Mouse (Mus musculus) embryo, embryonic 9.5 days (tissue): Measurements from ENCODE around the gene Yars2.
"Not testable (repeated sequence)": the region's sequence is repeated elsewhere in the genome, so short reads cannot be mapped to it uniquely, and the experiment has no call there.

ENCODE experiments used
- DNase-seq: peaks from one replicate; pipeline ENCODE4 v3.0.0-alpha.2; 2017; ENCODE audit errors: extremely low spot score

Gene Yars2

DNA sequence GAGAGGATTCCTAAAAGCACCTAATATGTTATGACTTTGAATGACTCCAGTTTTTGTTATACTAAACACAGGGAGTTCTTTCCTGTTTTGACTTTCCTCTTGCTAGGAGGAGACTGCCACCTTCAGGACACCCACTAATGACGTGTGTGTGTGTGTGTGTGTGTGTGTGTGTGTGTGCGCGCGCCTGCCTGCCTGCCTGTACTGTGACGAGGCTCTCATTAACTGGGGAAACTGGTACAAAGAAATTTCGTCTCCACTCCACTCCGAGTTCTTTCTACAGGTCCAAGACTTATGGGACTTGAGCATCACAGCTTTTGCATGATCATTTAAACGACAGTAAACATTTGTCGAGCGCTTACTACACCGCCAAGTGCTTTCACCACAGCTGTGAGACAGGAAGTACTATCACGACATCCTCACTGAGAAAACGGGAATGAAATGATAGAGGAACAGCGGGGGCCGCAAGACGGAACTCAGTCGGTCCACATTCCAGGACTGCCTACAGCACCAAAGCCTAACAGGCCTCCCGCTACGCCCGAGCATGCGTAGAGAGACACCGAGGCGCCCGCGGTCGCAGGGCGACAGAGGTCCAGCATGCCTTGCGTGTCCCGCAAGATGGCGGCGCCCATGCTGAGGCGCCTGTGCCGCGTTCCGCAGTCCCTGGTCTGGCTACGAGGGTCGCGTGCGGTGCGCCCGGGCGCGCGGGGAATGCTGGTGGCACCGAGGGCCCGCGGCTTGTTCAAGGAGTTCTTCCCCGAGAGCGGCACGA, at the start of gene Yars2:
Gene Yars2 (plus strand): TSS at position 597 of the 769 bp plus-strand sequence.
- DNase-seq = peak; percentile 88

DNA sequence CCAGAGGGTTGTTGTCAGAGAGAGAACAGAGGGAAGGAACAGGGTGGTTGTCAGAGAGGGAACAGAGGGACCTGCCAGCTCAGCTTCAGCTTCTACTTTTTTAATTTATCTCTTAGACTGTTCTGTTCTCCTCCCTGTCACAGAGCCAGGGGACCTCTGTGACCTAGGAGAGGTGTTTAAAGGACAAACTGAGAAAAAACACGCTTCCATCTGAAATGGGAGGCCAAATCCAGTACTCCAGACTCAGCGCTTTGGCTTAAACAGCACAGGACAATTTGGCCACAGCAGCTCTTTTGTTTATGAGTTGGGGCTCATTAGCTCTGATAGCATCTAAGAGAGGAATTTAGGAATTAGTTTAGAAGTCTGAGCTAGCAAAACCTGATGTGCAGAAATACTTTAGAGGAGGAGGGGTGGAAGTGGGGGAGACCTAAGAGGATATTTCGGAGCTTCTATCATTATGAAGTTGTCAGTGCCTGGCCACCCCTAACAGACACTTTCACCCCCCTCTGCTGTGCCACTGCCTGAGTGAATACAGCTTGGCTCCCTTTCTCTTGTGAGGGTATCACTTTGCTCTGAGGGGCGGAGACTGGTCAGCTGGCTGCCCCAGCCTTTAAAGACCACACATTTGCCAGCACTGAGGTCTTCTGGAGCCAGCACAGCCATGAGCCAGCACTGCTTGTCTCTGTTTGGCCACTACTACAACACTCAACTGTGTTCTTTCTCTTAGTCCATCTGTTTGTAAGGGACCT, 49.3 kb upstream of the Yars2 start:
- DNase-seq = peak; percentile 53

DNA sequence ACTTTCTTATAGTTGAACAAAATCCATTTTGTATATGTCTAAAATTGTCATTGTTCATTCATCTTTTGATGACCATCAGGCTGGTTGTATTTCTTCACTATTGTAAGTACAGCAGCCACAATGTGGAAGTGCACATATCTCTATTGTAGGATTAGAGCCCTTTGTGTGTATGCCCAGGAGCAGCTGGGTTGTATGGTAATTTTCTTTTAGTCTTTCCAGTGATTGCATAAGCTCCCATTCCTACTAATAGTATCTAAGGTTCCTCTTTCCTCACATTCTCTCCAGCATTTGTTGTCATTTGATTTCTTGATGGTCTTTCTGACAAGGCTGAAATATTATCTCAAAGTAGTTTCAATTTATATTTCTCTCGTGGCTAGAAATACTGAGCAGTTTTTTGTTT, 47.5 kb upstream of the Yars2 start:
- no peak for DNase-seq

DNA sequence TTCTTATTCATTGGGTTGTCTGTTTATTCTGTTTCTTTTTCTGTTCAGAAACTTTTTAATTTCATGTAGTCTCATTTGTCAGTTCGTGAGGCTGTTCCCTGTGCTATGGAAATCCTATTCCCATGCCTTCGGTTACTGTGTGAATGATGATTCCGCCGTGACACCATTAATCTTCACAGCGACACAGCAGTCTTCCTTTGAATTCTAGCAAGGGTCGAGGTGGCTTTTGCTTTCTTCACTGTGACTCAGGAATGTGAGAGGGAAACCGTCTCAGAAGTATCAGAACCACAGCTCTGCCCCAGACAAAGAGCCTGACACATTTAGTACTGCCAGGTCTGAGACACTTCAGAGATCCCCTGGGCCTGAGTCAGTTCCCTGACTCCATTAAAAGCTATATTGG, 46.9 kb upstream of the Yars2 start:
- peak; percentile 31 for DNase-seq

DNA sequence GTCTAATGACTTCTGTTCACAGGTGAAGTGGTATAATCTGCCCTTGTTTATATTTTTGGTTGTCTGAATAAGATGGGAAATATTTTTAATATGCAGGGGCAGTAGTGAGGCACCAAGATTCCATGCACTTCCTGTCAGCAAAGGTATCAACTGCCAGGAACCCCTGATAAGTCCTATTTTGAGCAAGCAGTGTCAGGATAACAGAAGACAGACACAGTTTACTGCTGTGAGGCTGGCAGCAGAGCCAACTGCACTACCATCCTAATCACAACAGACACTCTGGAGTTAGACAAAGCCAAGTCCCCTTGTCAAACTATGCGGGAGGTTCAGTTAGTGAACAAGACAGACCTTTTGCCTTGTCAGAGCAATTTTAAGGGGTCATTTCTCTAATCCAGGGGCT, 46.1 kb upstream of the Yars2 start:
- no peak for DNase-seq

DNA sequence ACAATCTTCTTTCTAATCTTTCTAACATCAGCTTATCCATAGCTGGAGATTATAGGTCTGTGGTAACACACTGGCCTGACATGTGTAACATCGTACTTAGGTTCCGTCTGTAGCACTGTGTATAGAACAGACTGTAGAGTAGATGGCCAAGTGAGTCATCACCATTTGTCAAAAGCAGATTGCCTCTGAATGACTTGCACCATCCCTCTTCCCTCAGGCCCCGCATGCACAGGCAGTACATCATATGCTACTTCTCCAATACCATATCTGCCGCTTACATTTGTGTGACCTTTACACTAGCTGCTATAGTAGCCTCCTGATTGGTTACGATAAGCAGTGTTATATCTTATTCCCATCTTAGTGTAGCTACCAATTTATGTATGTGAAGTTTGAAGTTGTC, 41.9 kb upstream of the Yars2 start:
- DNase-seq = no peak

DNA sequence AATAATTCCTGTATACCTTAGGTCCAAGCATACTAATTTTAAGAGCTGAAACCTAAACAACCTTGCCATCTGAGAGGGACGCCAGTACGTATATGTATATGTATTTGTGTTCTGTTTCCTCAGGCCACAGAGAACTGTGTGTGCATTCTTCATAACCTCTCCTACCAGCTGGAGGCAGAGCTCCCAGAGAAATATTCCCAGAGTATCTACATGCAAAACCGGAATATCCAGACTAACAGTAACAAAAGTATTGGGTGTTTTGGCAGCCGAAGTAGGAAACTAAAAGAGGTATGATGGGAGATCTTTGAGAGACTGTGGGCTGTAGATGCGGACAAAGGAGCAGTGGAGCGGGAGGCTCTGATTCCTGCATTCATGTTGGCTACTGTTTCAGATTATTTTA, 41.3 kb upstream of the Yars2 start:
- DNase-seq = no peak

DNA sequence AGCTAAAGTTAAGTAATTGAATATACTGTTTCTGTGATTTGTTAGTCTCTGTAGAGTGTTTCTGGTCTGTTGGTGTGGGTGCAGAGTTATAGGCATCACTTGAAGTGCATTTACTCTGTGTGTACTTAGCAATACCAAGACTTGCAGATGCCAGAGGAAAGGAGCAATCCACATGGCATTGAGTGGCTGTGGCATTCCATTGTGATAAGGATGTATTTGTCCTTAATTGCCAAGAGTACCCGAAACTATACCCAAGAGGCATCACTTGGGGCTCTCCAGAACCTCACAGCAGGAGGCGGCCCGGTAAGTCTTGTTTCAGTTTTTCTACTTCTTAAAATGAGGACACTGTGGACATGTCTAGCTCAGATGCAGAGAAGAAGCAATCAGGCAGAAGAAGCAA, 40.3 kb upstream of the Yars2 start:
- no peak for DNase-seq

DNA sequence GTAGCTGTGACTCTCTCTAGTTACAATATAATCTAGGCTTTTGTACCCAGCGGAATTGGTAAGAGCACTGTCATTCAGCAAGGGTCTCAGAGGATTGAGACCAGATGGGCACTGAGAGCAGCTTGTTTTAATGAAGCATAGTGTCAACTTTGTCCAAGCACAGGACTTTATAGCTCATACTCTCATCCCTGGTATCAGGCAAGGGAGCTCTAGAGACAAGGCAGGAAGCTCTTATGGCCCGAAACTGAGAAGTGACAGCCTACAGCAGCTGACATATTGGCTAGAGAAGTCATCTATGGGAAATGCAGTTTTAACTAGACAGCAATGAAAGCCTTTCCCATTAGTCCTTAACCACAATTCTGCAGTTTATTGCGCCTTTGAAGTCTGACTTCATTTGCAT, 29.8 kb upstream of the Yars2 start:
- DNase-seq = no peak

DNA sequence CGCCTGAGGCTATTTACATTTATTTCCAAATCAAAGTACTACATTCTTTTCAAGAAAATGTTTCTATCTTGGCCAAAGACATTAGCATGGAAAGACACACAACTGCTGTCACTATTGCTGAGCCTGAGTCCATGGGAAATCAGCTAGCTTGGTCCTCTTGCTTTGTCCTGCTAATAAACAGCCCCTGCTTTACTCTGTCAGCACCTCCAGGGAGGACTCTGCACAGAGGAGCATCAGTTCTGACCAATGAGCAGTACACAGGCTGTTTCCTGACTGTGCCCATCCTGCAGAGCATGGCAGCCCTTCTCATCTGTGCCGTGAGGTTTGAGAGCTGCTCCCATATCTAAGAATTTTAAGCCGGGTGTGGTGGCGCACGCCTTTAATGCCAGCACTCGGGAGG, 29.0 kb upstream of the Yars2 start:
- no peak for DNase-seq

DNA sequence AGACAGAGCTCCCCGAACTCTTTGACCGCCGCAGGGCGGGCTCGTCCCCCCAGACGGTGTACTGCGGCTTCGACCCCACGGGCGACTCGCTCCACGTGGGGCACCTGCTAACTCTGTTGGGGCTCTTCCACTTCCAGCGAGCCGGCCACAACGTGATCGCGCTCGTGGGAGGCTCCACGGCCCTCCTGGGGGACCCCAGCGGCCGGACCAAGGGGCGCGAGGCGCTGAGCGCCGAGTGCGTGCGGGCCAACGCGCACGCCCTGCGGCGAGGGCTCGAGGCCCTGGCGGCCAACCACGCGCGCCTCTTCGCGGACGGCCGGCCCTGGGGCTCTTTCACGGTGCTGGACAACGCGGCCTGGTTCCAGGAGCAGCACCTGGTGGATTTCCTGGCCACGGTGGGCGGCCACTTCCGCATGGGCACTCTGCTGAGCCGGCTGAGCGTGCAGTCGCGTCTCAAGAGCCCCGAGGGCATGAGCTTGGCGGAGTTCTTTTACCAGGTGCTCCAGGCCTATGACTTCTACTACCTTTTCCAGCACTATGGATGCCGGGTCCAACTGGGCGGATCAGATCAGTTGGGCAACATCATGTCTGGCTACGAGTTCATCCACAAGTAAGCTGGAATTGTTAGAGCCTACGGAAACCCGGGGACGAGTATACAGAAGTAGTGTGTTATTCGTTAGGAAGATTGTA, 518 bp downstream of the Yars2 start:
- peak; percentile 74 for DNase-seq

DNA sequence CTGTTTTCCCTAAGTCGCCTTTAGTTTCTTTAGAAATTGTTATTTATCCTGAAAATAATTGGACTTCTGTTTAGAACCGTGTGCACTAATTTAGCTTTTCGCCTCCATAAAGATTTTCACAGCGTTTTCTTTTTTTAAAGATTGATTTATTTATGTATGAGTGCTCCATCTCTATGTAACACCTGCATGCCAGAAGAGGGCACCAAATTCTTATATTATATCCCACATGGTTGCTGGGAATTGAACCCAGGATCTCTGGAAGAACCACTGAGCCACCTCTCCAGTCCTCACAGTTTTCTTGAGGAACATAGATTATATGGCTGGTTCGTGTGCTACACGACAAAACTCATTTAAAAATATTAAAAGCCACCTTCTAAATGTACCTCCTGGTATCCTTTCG, 1.1 kb downstream of the Yars2 start:
- peak; percentile 37 for DNase-seq

DNA sequence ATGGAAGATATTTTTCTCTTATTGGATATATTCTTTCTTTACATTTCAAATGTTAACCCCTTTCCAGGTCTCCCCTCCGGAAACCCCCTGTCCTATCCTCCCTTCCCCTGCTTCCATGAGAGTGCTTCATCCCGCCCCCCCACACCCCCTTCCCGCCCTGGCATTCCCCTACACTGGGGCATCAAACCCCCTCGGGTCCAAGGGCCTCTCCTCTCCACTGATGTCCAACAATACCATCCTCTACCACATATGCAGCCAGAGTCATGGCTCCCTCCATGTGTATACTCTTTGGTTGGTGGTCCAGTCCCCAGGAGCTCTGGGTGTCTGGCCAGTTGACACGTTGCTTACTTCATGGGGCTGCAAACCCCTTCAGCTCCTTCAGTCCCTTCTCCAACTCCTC, 8.6 kb downstream of the Yars2 start:
- no peak for DNase-seq

DNA sequence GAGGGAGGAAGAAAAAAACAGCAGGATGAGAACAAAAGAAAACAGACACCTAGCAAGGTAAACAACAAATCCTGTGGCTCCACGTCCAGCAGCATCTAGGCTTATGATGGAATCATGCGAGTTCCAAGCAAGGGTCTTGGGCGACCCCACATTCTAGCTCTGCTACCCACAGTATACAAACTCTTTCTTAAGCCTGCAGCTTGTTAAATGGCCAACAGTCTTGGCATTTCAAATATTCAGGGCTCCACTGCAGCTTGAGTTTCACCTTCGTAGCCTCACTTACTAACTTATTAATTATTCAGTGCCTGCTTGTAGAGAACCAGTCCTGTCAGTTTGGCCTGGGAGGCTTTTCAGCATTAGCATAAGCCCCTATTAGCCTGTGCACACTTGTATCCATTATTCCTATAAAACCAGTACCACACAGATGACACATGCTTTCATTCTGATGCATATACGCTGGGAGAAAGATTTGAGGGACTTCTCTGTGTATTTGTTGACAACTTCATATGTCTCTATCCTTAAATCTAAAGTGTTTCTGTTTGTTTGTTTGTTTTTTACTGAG, 23.1 kb downstream of the Yars2 start:
- DNase-seq = no peak

DNA sequence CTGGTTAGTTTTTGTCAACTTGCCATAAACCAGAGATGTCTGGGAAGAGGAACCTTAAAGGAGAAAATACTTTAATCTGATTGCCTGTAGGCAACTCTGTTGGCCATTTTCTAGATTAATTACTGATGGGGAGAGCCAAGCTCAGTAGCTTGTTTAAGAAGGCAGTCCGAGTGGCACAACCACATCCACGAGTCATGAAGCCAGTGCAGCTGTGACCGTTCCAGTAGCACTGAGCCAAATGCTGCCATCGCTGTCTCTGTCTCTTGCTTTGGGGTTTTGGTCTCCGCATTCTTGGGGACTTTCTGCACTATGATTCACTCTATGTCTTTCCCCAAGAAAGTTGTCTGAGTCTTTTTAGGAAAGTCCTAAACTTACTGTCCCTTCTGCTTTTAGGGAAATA, 43.7 kb downstream of the Yars2 start:
- DNase-seq = no peak

DNA sequence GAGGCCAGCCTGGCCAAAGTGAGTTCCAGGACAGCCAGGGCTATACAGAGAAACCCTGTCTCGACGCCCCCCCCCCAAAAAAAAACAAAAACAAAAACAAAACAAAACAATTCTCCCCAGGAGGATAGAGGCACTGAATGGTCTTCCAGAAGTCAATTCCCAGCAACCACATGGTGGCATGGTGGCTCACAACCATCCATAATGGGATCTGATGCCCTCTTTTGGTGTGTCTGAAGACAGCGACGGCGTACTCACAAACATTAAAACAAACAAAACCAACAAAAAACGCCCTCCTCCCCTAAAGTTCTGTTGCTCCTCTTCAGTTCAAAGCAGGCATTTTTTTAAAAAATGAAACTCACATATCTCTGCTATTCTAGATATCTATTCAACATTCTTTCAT, 55.1 kb downstream of the Yars2 start:
- peak; percentile 28 for DNase-seq

DNA sequence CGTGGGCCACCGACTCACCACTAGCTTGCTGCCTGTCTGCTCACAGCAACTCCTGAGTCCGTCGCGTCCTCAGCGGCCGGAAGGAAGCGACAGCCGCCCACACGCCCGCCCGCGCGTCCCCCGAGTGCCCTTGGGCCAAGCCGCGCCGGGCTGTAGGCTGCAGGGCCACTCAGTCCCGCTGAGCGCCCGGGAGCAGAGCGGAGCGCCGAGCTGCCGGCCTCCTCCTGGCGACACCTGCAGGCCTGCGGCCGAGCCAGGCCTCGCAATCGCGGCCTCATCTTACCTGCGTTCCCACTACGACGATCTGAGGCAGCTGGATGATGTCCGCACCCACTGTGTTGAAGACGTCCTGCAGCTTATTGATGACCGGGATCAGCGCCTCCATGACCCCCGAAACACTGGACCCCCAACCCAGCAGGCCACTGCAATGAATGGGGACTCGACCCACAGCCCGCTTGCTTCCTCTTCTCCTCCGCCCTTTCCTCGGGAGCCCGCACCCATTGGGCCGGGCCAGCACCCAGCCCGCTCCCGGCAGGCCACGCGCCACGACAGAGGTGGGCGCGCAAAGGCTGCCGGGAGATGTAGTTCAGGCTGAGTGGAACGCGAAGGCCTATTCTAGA, 55.8 kb downstream of the Yars2 start, which contains the start of gene Dnm1l:
Gene Dnm1l (minus strand): TSS at position 479 of the 620 bp plus-strand sequence.
- DNase-seq = peak; percentile 90

DNA sequence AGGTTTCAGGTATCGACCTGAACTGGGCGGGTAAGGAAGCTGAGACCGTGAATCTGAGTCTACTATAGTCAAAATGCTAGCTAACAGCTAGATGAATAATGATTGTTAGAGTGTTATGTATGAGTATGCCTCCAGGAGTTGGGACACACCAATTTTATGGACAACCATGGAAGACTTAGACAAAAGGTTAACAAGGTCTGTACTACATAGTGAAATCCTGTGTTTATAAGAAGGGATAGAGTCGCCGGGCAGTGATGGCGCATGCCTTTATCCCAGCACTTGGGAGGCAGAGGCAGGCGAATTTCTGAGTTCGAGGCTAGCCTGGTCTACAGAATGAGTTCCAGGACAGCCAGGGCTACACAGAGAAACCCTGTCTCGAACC, 56.3 kb downstream of the Yars2 start:
- not testable (repeated sequence) for DNase-seq
